Mouse (Mus musculus) CD8-positive naive resting alpha-beta T cell, adult 2 months (primary cell): ENCODE measurements around the gene Frmd7.

Source experiments
- DNase-seq, 2 experiments: peaks; one replicate each; pipeline ENCODE4 v3.0.0; 2022; ENCODE audit warnings: low read depth in 2 of 2, low spot score in 2 of 2

Frmd7 gene

GRCm38 (mm10) chrX:50874246-50875002 lies 68.1 kb downstream of the Frmd7 start:
- DNase-seq: peak; percentile 41 to 42

GRCm38 (mm10) chrX:50864734-50865133 lies 77.8 kb downstream of the Frmd7 start:
- no peak for DNase-seq

GRCm38 (mm10) chrX:50863771-50864170 lies 78.7 kb downstream of the Frmd7 start:
- DNase-seq: no peak

GRCm38 (mm10) chrX:50850428-50851184 lies 91.9 kb downstream of the Frmd7 start:
- no peak for DNase-seq
